Mouse (Mus musculus): ENCODE data around the gene Dlec1. TPM values are rescaled to one million over a fixed set of nuclear protein-coding genes. Genes with fewer than 3 reads are reported as not detected.

Dlec1 gene
- polyA plus RNA-seq, 1 experiment = 4.6 TPM

DNA sequence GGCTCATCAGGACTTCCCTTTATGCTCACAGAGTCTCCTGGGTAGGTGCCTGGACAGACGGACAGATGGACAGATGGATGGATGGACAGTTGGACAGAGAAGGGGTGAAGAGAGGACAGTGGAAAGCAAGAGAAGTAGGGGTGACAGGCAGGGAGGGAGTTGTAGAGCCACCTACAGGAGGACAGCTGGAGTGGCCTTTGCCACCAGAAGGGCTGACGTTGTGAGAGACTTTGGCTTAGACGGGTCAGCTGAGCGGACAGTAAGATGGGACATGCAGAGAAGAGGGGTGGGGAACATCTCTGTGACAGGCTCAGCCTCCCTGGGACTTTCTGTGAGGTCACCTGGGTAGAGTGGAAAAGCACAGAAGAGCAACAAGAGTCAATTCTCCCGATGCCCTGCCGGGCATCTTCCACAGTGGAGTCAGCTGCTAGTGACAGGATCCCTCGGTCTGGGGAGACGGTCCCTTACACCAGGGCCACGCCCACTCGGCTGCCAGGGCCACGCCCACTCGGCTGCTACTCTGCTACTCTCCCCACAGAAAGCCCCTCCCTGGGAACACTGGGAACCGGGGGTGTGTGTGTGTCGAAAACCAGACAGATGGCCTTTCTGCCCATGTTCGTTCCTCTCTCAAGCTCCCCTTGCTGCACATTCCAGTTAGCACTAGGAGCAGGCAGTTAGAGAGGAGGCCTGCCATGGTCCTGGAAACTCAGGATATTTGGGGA is 1.9 kb upstream of the Dlec1 start:
- H3K27ac ChIP-seq (ENCODE audit: insufficient read depth, low read length) = no peak overlapping the region
- H3K4me1 ChIP-seq (ENCODE audit: control insufficient read depth, insufficient read depth, low read length) = peaks cover 2% of the 10 kb centered on the region; the same call in 1 of the 2 replicates

DNA sequence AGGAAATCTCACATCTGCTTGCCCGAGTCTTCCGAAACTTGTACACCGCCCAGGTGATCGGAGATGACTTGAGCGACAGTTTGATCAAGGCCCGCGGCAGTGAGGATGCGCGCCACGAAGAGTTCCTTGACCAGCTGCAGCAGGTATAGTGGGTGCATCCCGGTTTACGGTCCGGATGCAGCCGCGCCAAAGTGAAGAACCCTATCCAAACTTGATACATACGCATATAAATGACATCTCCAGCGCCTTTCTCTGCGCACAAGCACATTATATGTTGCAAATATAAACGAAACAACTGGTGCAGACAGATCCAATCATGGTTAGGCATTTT is 470 bp downstream of the Dlec1 start:
- no peak overlapping the region for H3K27ac ChIP-seq (ENCODE audit: insufficient read depth, low read length)
- TF ChIP-seq POLR2A (IDR thresholded peaks at IDR 0.05; ENCODE audit: extremely low read depth, insufficient read depth, low read length) = no peak
- no peak for TF ChIP-seq CTCF (IDR thresholded peaks at IDR 0.05; ENCODE audit: extremely low read depth, insufficient read depth, low read length)
- peak overlapping the region; percentile 53 for H3K4me3 ChIP-seq (ENCODE audit: insufficient read depth, low read length)
- peaks cover 2% of the 10 kb centered on the region; the same call in 1 of the 2 replicates for H3K4me1 ChIP-seq (ENCODE audit: control insufficient read depth, insufficient read depth, low read length)

More for the DNA sequence above, 1.9 kb upstream of the Dlec1 start:
- no peak overlapping the region for H3K4me3 ChIP-seq (ENCODE audit: insufficient read depth, low read length)
- no peak for TF ChIP-seq CTCF (IDR thresholded peaks at IDR 0.05; ENCODE audit: extremely low read depth, insufficient read depth, low read length)
- no peak for TF ChIP-seq POLR2A (IDR thresholded peaks at IDR 0.05; ENCODE audit: extremely low read depth, insufficient read depth, low read length)

DNA sequence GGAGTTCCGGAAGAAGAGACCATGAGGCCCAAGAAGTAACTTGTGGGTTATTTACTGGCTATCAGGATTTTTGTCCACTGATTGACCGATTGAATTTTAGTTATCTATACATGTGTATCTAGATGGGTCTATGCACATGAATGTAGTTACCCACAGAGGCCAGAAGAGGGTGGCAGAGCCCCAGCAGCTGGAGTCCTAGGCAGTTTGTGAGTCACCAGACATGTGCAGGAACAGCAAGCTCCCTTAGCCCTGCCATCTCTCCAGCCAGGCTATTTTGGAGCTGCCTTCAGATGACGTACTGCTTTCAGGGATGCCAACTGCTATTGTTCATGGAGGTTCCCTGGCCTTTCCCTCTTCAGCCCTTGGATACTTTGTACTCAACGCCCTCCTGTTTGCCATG is 5.3 kb downstream of the Dlec1 start:
- TF ChIP-seq POLR2A (IDR thresholded peaks at IDR 0.05; ENCODE audit: extremely low read depth, insufficient read depth, low read length) (no peak), CTCF (IDR thresholded peaks at IDR 0.05; ENCODE audit: extremely low read depth, insufficient read depth, low read length) (peak; percentile 45)
- peaks cover 2% of the 10 kb centered on the region; the same call in 1 of the 2 replicates for H3K4me1 ChIP-seq (ENCODE audit: control insufficient read depth, insufficient read depth, low read length)

DNA sequence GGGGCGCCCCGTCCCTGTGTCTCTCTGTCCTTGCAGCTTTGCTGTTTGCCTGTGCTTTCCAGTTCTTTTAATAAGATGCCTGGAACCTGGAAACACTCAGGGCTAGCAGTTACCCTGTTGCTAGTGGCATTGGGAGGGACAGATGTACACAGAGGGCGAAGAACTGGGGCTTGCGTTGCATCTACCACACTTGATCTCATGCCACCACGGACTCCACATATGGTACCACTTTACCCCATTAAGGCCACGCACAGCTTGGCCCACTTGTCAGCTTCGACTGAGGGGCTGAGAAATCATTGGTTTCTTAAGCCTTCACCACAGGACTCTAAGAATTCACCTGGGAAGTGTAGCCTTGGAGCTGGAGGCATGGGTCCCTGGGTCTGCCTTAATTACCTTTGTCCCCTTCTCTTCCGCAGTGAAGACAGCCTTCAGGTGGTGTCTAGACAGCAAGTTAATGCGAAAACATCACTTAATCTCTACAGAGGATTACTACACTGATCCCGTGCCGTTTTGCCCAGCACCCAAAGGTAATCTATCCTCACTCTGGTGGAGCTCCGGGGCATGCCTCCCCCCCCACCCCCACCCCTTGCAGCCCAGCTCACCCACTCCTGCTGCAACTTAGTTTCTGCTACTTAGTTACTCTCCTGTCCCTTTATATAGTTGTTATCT is 7.5 kb downstream of the Dlec1 start:
- Histone ChIP-seq H3K27ac (ENCODE audit: insufficient read depth, low read length) (no peak overlapping the region), H3K4me1 (ENCODE audit: control insufficient read depth, insufficient read depth, low read length) (no peaks in the 10 kb centered on the region), H3K4me3 (ENCODE audit: insufficient read depth, low read length) (no peak overlapping the region)
- TF ChIP-seq POLR2A (IDR thresholded peaks at IDR 0.05; ENCODE audit: extremely low read depth, insufficient read depth, low read length) (no peak), CTCF (IDR thresholded peaks at IDR 0.05; ENCODE audit: extremely low read depth, insufficient read depth, low read length) (no peak)

More for the DNA sequence above, 5.3 kb downstream of the Dlec1 start:
- H3K4me3 ChIP-seq (ENCODE audit: insufficient read depth, low read length) = no peak overlapping the region
- no peak overlapping the region for H3K27ac ChIP-seq (ENCODE audit: insufficient read depth, low read length)

GRCm38 (mm10) chr9:119110640-119111039 is 8.4 kb downstream of the Dlec1 start:
- H3K27ac ChIP-seq (ENCODE audit: insufficient read depth, low read length) = no peak overlapping the region
- no peak overlapping the region for H3K4me3 ChIP-seq (ENCODE audit: insufficient read depth, low read length)
- TF ChIP-seq CTCF (IDR thresholded peaks at IDR 0.05; ENCODE audit: extremely low read depth, insufficient read depth, low read length) (no peak), POLR2A (IDR thresholded peaks at IDR 0.05; ENCODE audit: extremely low read depth, insufficient read depth, low read length) (no peak)
- no peaks in the 10 kb centered on the region for H3K4me1 ChIP-seq (ENCODE audit: control insufficient read depth, insufficient read depth, low read length)

GRCm38 (mm10) chr9:119114911-119115310 is 12.6 kb downstream of the Dlec1 start:
- Histone ChIP-seq H3K4me1 (ENCODE audit: control insufficient read depth, insufficient read depth, low read length) (no peaks in the 10 kb centered on the region), H3K4me3 (ENCODE audit: insufficient read depth, low read length) (no peak overlapping the region), H3K27ac (ENCODE audit: insufficient read depth, low read length) (no peak overlapping the region)
- TF ChIP-seq POLR2A (IDR thresholded peaks at IDR 0.05; ENCODE audit: extremely low read depth, insufficient read depth, low read length) = no peak

DNA sequence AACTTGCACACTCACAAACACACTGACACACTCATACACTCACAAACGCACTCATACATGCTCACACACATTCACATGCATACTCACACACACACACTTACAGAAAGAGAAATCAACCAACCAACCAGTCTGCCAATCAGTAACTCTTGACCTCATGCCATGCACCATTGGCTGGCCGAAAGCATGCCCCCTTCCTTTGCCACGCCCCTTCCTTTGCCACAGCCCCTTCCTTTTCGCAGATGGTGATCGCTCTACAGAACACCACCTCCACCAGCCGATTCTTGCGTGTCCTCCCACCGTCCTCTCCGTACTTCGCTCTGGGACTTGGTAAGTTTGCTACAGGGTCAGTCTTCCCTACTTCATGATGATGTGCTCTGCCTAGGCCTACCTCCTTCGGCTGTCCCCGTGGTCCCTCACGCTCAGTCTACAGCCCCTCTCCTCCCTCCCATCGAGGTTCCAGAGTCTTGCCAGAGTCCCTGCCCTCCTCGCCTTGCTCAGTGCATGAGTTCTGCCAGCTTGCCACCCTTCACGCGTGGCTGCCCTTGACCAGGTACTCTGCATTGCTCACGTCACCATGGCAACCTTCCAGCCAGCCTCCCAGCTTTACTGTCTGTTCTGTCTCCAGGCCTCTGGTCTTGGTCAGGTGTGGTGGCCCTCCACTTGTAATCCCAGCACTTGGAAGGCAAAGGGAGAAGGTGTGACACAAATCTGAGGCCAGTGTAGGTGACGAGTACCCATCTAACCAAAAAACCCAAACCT is 17.3 kb downstream of the Dlec1 start:
- H3K4me3 ChIP-seq (ENCODE audit: insufficient read depth, low read length) = no peak overlapping the region
- no peaks in the 10 kb centered on the region for H3K4me1 ChIP-seq (ENCODE audit: control insufficient read depth, insufficient read depth, low read length)
- no peak overlapping the region for H3K27ac ChIP-seq (ENCODE audit: insufficient read depth, low read length)
- TF ChIP-seq CTCF (IDR thresholded peaks at IDR 0.05; ENCODE audit: extremely low read depth, insufficient read depth, low read length) = no peak
- no peak for TF ChIP-seq POLR2A (IDR thresholded peaks at IDR 0.05; ENCODE audit: extremely low read depth, insufficient read depth, low read length)

DNA sequence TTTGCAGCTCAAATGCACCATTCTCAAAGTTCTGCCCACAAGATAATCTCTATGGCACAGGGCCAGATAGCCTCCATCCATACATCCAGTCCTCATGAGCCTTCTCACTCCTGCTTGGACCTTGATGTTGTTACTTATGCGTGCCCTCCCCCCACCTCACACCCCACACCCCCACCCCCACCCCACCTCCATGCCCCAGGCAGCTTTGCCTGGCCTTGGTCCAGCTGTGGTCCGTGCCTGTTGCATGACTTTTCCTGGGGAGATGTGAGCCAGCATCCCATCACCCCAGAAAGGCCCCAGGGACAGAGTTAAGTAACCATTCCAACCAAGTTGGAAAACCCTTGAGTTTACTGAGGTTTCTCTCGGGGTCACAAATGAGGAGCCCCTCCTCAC is 17.9 kb downstream of the Dlec1 start:
- H3K27ac ChIP-seq (ENCODE audit: insufficient read depth, low read length) = no peak overlapping the region
- TF ChIP-seq POLR2A (IDR thresholded peaks at IDR 0.05; ENCODE audit: extremely low read depth, insufficient read depth, low read length) = no peak
- no peak for TF ChIP-seq CTCF (IDR thresholded peaks at IDR 0.05; ENCODE audit: extremely low read depth, insufficient read depth, low read length)
- H3K4me3 ChIP-seq (ENCODE audit: insufficient read depth, low read length) = no peak overlapping the region

GRCm38 (mm10) chr9:119122596-119123369 is 20.5 kb downstream of the Dlec1 start:
- no peak overlapping the region for H3K27ac ChIP-seq (ENCODE audit: insufficient read depth, low read length)
- no peaks in the 10 kb centered on the region for H3K4me1 ChIP-seq (ENCODE audit: control insufficient read depth, insufficient read depth, low read length)
- H3K4me3 ChIP-seq (ENCODE audit: insufficient read depth, low read length) = no peak overlapping the region
- TF ChIP-seq POLR2A (IDR thresholded peaks at IDR 0.05; ENCODE audit: extremely low read depth, insufficient read depth, low read length) = no peak
- no peak for TF ChIP-seq CTCF (IDR thresholded peaks at IDR 0.05; ENCODE audit: extremely low read depth, insufficient read depth, low read length)

More for the DNA sequence above, 17.9 kb downstream of the Dlec1 start:
- no peaks in the 10 kb centered on the region for H3K4me1 ChIP-seq (ENCODE audit: control insufficient read depth, insufficient read depth, low read length)
